Mouse (Mus musculus): Measurements from ENCODE around the gene Ank. TPM values are rescaled to one million over a fixed set of nuclear protein-coding genes. Genes with fewer than 3 reads are reported as not detected.
A peak's percentile ranks its signal among the peaks of the same experiment; 100 is the strongest.

The Ank gene
- polyA plus RNA-seq, 1 experiment from 2014 or later, result 16.7 TPM

GRCm38 (mm10) chr15:27618778-27619533, 152.5 kb downstream of the Ank start:
- Histone ChIP-seq H3K9me3 (replicated peaks) (no peaks in the 10 kb centered on the region), H3K9ac (replicated peaks) (no peak overlapping the region), H3K4me2 (no peak overlapping the region), H3K36me3 (peaks cover 20% of the 10 kb centered on the region), H3K27me3 (replicated peaks) (no peaks in the 10 kb centered on the region), H3K27ac (replicated peaks) (no peak overlapping the region), H3K4me1 (no peaks in the 10 kb centered on the region), H3K4me3 (replicated peaks) (no peak overlapping the region)
- WGBS, result 93% methylated on average over 6 of the region's 6 CpGs
- no peak for ATAC-seq (ENCODE audit: low FRiP score)

- Histone ChIP-seq H3K27ac (replicated peaks) (no peak overlapping the region), H3K9me3 (replicated peaks) (no peaks in the 10 kb centered on the region), H3K27me3 (replicated peaks) (no peaks in the 10 kb centered on the region), H3K4me3 (replicated peaks) (no peak overlapping the region), H3K4me1 (no peaks in the 10 kb centered on the region), H3K9ac (replicated peaks) (no peak overlapping the region), H3K4me2 (no peak overlapping the region), H3K36me3 (peaks cover 20% of the 10 kb centered on the region)
- ATAC-seq (ENCODE audit: low FRiP score), result no peak
- 71% methylated on average over 3 of the region's 3 CpGs for WGBS
Measured at GRCm38 (mm10) chr15:27619683-27620082, 153.2 kb downstream of the Ank start.

DNA sequence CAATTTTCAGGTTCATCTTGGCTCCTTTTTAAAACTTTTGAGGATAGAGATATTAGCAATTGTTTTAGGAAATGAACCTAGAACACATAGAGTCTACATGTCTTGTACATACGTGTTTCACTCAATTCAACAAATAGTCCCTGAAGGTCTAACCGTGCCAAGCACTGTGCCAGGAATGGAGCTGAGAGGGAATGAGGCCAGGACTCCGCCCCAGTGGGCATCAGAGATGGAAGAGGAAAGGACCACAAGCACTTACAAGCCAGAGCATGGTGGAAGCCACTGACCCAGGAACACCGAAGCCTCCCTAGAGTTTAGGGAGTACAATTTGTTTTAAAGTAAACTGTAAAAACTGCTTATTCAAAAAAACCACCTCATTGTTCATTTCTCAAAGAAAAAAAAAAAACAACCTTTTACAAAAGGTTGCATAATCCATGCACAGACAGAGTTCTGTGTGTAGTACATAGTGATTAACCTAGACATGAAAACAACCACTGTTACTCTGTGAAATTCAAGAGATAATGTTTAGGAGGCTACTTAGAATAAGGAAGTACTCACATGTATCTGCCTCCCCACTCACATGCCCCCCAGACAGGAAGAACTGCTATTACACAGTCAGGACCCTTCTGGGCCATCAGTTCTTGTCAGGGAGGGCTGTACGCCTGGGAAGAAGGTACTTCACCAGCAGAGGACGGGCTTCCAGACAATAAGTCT, 154.2 kb downstream of the Ank start:
- H3K4me3 ChIP-seq (replicated peaks), result no peak overlapping the region
- no peaks in the 10 kb centered on the region for H3K4me1 ChIP-seq
- 83% methylated on average over 6 of the region's 6 CpGs for WGBS
- no peak overlapping the region for H3K27ac ChIP-seq (replicated peaks)
- no peak for ATAC-seq (ENCODE audit: low FRiP score)
- no peak overlapping the region for H3K9ac ChIP-seq (replicated peaks)
- H3K36me3 ChIP-seq, result peaks cover 20% of the 10 kb centered on the region
- no peak overlapping the region for H3K4me2 ChIP-seq
- no peaks in the 10 kb centered on the region for H3K9me3 ChIP-seq (replicated peaks)
- H3K27me3 ChIP-seq (replicated peaks), result no peaks in the 10 kb centered on the region

GRCm38 (mm10) chr15:27623286-27623685, 156.8 kb downstream of the Ank start:
- Histone ChIP-seq H3K9me3 (replicated peaks) (no peaks in the 10 kb centered on the region), H3K4me2 (no peak overlapping the region), H3K4me3 (replicated peaks) (no peak overlapping the region), H3K27me3 (replicated peaks) (no peaks in the 10 kb centered on the region), H3K36me3 (peaks cover 10% of the 10 kb centered on the region), H3K27ac (replicated peaks) (no peak overlapping the region), H3K9ac (replicated peaks) (no peak overlapping the region), H3K4me1 (peaks cover 6% of the 10 kb centered on the region; the same call in 1 of the 2 replicates)
- ATAC-seq (ENCODE audit: low FRiP score), result no peak
- WGBS, result 93% methylated on average over 6 of the region's 6 CpGs

GRCm38 (mm10) chr15:27625014-27625889, 158.8 kb downstream of the Ank start:
- no peak overlapping the region for H3K27ac ChIP-seq (replicated peaks)
- peaks cover 24% of the 10 kb centered on the region for H3K4me1 ChIP-seq
- no peak overlapping the region for H3K9ac ChIP-seq (replicated peaks)
- ATAC-seq (ENCODE audit: low FRiP score), result no peak
- no peaks in the 10 kb centered on the region for H3K9me3 ChIP-seq (replicated peaks)
- peaks cover 10% of the 10 kb centered on the region for H3K36me3 ChIP-seq
- WGBS, result 92% methylated on average over 13 of the region's 13 CpGs
- H3K4me2 ChIP-seq, result no peak overlapping the region
- H3K4me3 ChIP-seq (replicated peaks), result no peak overlapping the region
- H3K27me3 ChIP-seq (replicated peaks), result no peaks in the 10 kb centered on the region

GRCm38 (mm10) chr15:27625890-27626255, 159.4 kb downstream of the Ank start:
- Histone ChIP-seq H3K36me3 (peaks cover 10% of the 10 kb centered on the region), H3K9ac (replicated peaks) (no peak overlapping the region), H3K27ac (replicated peaks) (no peak overlapping the region), H3K9me3 (replicated peaks) (no peaks in the 10 kb centered on the region), H3K4me1 (peaks cover 24% of the 10 kb centered on the region), H3K27me3 (replicated peaks) (no peaks in the 10 kb centered on the region), H3K4me3 (replicated peaks) (no peak overlapping the region), H3K4me2 (no peak overlapping the region)
- no peak for ATAC-seq (ENCODE audit: low FRiP score)
- WGBS, result 92% methylated on average over 10 of the region's 10 CpGs

GRCm38 (mm10) chr15:27626314-27626713, 159.8 kb downstream of the Ank start:
- Histone ChIP-seq H3K9me3 (replicated peaks) (no peaks in the 10 kb centered on the region), H3K27me3 (replicated peaks) (no peaks in the 10 kb centered on the region), H3K9ac (replicated peaks) (no peak overlapping the region), H3K36me3 (peaks cover 10% of the 10 kb centered on the region), H3K4me2 (no peak overlapping the region), H3K4me3 (replicated peaks) (no peak overlapping the region), H3K27ac (replicated peaks) (no peak overlapping the region), H3K4me1 (peaks cover 29% of the 10 kb centered on the region)
- 95% methylated on average over 1 of the region's 1 CpGs for WGBS
- ATAC-seq (ENCODE audit: low FRiP score), result no peak

DNA sequence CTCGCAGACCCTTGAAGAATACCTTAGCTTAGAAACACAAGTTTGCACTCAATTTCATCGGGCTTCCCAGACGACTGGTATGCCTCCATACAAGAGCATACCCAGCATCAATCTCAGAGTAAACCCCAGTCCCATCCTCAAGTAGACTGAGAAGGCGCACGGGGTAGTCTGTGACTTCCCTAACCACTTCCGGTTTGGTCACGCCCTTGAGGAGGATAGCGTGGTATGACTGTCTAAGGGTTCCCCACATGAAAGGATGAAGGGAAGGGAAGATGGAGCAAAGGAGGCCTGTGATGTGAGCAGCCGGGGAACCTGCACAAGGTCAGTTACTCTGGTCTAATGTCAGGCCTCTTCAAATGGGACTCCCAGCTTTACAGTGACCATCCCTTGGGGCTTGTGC, 161.3 kb downstream of the Ank start:
- WGBS, result 94% methylated on average over 9 of the region's 9 CpGs

GRCm38 (mm10) chr15:27629046-27629445, 162.6 kb downstream of the Ank start:
- H3K4me3 ChIP-seq (replicated peaks), result no peak overlapping the region
- no peaks in the 10 kb centered on the region for H3K9me3 ChIP-seq (replicated peaks)
- no peak overlapping the region for H3K27ac ChIP-seq (replicated peaks)
- no peak overlapping the region for H3K9ac ChIP-seq (replicated peaks)
- no peaks in the 10 kb centered on the region for H3K36me3 ChIP-seq
- H3K27me3 ChIP-seq (replicated peaks), result no peaks in the 10 kb centered on the region
- peaks cover 29% of the 10 kb centered on the region for H3K4me1 ChIP-seq
- H3K4me2 ChIP-seq, result peak overlapping the region; percentile 89
- no peak for ATAC-seq (ENCODE audit: low FRiP score)
- 88% methylated on average over 4 of the region's 4 CpGs for WGBS

More for the DNA sequence above, 161.3 kb downstream of the Ank start:
- no peak overlapping the region for H3K4me2 ChIP-seq
- no peak overlapping the region for H3K27ac ChIP-seq (replicated peaks)
- peaks cover 29% of the 10 kb centered on the region for H3K4me1 ChIP-seq
- no peak overlapping the region for H3K9ac ChIP-seq (replicated peaks)
- H3K36me3 ChIP-seq, result peaks cover 3% of the 10 kb centered on the region; the same call in 1 of the 2 replicates
- no peaks in the 10 kb centered on the region for H3K27me3 ChIP-seq (replicated peaks)
- ATAC-seq (ENCODE audit: low FRiP score), result no peak
- no peak overlapping the region for H3K4me3 ChIP-seq (replicated peaks)
- H3K9me3 ChIP-seq (replicated peaks), result no peaks in the 10 kb centered on the region

DNA sequence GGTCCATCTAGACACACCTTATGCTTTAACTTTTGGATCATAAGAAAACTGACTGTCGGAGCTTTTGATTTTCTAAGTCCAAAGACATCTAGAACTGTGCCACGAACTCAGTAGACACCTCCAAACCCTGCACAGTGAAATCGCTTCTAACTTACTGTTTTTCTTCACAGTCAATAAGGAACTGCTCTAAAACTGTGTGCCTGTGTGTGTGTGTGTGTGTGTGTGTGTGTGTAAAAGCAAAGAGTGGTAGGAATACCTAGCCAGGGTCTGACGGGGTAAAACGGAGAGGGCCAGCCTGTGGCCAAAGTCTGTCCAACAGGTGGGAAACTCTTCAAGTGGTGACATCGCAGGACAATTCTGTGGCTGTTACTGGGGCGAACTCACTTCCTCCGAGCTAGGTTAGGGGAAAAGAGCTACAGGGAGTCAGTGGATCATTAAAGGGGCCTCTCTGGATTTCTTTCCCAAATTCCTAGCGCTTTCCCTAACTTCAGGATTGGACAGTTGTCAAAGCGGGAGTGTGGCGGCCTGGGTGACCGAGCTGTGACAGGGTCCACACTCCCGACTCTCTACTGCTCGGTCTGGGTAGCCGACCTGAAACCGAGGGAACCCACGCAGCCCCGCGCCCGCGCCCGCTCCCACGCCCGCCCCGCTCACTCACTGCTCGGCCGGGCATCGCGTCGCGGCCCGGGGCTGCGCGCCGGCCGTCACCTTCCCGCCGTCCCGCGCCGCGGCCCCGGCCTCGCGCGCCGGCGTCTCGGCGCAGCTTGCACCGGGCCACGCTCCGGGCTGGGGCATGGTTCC, 163.5 kb downstream of the Ank start:
- Histone ChIP-seq H3K27me3 (replicated peaks) (no peaks in the 10 kb centered on the region), H3K27ac (replicated peaks) (peak overlapping the region; percentile 72), H3K36me3 (no peaks in the 10 kb centered on the region), H3K4me3 (replicated peaks) (peak overlapping the region; percentile 95), H3K9me3 (replicated peaks) (no peaks in the 10 kb centered on the region), H3K4me1 (peaks cover 29% of the 10 kb centered on the region), H3K4me2 (peak overlapping the region; percentile 89), H3K9ac (replicated peaks) (peak overlapping the region; percentile 66)
- ATAC-seq (ENCODE audit: low FRiP score), result peak; percentile 77; the same call in 1 of the 2 replicates
- WGBS, result 4% methylated on average over 33 of the region's 53 CpGs

All from neural tube, embryonic 15.5 days (tissue).